Mouse (Mus musculus) intestine, embryonic 16.5 days (tissue): ENCODE data around the gene Slc25a22. TPM values are rescaled to one million over a fixed set of nuclear protein-coding genes. Genes with fewer than 3 reads are reported as not detected.

Experiments used
- ATAC-seq: fragments of 200-750 bp; cut with Nextera tagmentation; 2 replicates; pipeline ENCODE4 v1.8.0; 2017; ENCODE audit warnings: moderate TSS enrichment, moderate library complexity
- H3K27ac ChIP-seq: fragments of 300-500 bp; sonication (generic); 2 replicates; pipeline ENCODE4 v1.5.1; 2014; ENCODE audit warnings: mild to moderate bottlenecking, low read length
- H3K27me3 ChIP-seq: fragments of 300-500 bp; sonication (generic); replicated peaks from 2 replicates; pipeline ENCODE4 v1.6.1; 2014; ENCODE audit warnings: low read length, control low read depth, mixed read lengths; ENCODE audit not compliant: control insufficient read depth, insufficient read depth
- H3K36me3 ChIP-seq: fragments of 300-500 bp; sonication (generic); 2 replicates; pipeline ENCODE4 v1.6.1; 2014; ENCODE audit warnings: low read length, control low read depth; ENCODE audit not compliant: control insufficient read depth, insufficient read depth
- H3K4me1 ChIP-seq: fragments of 300-500 bp; sonication (generic); 2 replicates; pipeline ENCODE4 v1.6.1; 2014; ENCODE audit warnings: low read length, control low read depth, mixed read lengths; ENCODE audit not compliant: control insufficient read depth, insufficient read depth
- H3K4me2 ChIP-seq: fragments of 300-500 bp; sonication (generic); 2 replicates; pipeline ENCODE4 v1.6.1; 2014; ENCODE audit warnings: low read depth, low read length, control low read depth
- H3K4me3 ChIP-seq: fragments of 300-500 bp; sonication (generic); 2 replicates; pipeline ENCODE4 v1.5.1; 2014; ENCODE audit warnings: mild to moderate bottlenecking, low read length
- H3K9ac ChIP-seq: fragments of 300-500 bp; sonication (generic); 2 replicates; pipeline ENCODE4 v1.6.1; 2014; ENCODE audit warnings: low read depth, low read length
- H3K9me3 ChIP-seq: fragments of 300-500 bp; sonication (generic); 2 replicates; pipeline ENCODE4 v1.6.1; 2016; ENCODE audit warnings: low read length, control low read depth; ENCODE audit not compliant: control insufficient read depth
- WGBS: fragments of 180-500 bp; shearing (Covaris S2); extraction: QIAGEN DNeasy Blood & Tissue Kit; methylation state at CpG from one replicate; pipeline ENCODE4 v1.1.7; 2014; 5-methylcytosine and 5-hydroxymethylcytosine counted together
- polyA plus RNA-seq: library from polyadenylated mRNA; unstranded; fragments of >200 nt; fragmentation: Nextera tagmentation; extraction: Ambion mirVana; gene quantifications from 2 replicates; pipeline ENCODE4 v1.2.1, GENCODE M21; 2015

Gene Slc25a22
- polyA plus RNA-seq, 1 experiment from 2014 or later, result 34.6 TPM

GRCm38 (mm10) chr7:141423811-141424210 lies 13.9 kb downstream of the Slc25a22 start:
- H3K27ac ChIP-seq, result no peak overlapping the region
- no peaks in the 10 kb centered on the region for H3K4me1 ChIP-seq
- no peak overlapping the region for H3K4me3 ChIP-seq
- H3K9me3 ChIP-seq, result no peaks in the 10 kb centered on the region
- 73% methylated on average over 4 of the region's 4 CpGs for WGBS
- no peak overlapping the region for H3K4me2 ChIP-seq
- no peaks in the 10 kb centered on the region for H3K27me3 ChIP-seq
- ATAC-seq, result no peak
- no peaks in the 10 kb centered on the region for H3K36me3 ChIP-seq
- H3K9ac ChIP-seq, result no peak overlapping the region

GRCm38 (mm10) chr7:141420030-141420702 lies 17.5 kb downstream of the Slc25a22 start:
- H3K27ac ChIP-seq, result peak overlapping the region; percentile 72
- H3K9ac ChIP-seq, result no peak overlapping the region
- H3K36me3 ChIP-seq, result no peaks in the 10 kb centered on the region
- H3K4me3 ChIP-seq, result no peak overlapping the region
- no peaks in the 10 kb centered on the region for H3K27me3 ChIP-seq
- no peaks in the 10 kb centered on the region for H3K4me1 ChIP-seq
- peak; percentile 64 for ATAC-seq
- H3K4me2 ChIP-seq, result no peak overlapping the region
- 56% methylated on average over 9 of the region's 9 CpGs for WGBS
- H3K9me3 ChIP-seq, result no peaks in the 10 kb centered on the region

GRCm38 (mm10) chr7:141418970-141419369 lies 18.7 kb downstream of the Slc25a22 start:
- no peak overlapping the region for H3K4me3 ChIP-seq
- ATAC-seq, result peak; percentile 67
- peak overlapping the region; percentile 59 for H3K27ac ChIP-seq

GRCm38 (mm10) chr7:141417731-141418681 lies 19.7 kb downstream of the Slc25a22 start:
- no peak for ATAC-seq
- Histone ChIP-seq H3K4me2 (no peak overlapping the region), H3K27me3 (no peaks in the 10 kb centered on the region), H3K9ac (peak overlapping the region; percentile 5; the same call in 1 of the 2 replicates), H3K9me3 (no peaks in the 10 kb centered on the region), H3K36me3 (no peaks in the 10 kb centered on the region), H3K4me3 (no peak overlapping the region), H3K27ac (peak overlapping the region; percentile 59), H3K4me1 (peaks cover 8% of the 10 kb centered on the region)
- WGBS, result 70% methylated on average over 8 of the region's 8 CpGs

More at GRCm38 (mm10) chr7:141418970-141419369, 18.7 kb downstream of the Slc25a22 start:
- Histone ChIP-seq H3K9me3 (no peaks in the 10 kb centered on the region), H3K4me2 (no peak overlapping the region), H3K9ac (peak overlapping the region; percentile 5; the same call in 1 of the 2 replicates), H3K27me3 (no peaks in the 10 kb centered on the region), H3K36me3 (no peaks in the 10 kb centered on the region), H3K4me1 (peaks cover 5% of the 10 kb centered on the region; the same call in 1 of the 2 replicates)
- WGBS, result 47% methylated on average over 7 of the region's 7 CpGs

- 81% methylated on average over 6 of the region's 6 CpGs for WGBS
- H3K27ac ChIP-seq, result no peak overlapping the region
- no peak overlapping the region for H3K4me2 ChIP-seq
- no peaks in the 10 kb centered on the region for H3K27me3 ChIP-seq
- peaks cover 11% of the 10 kb centered on the region for H3K4me1 ChIP-seq
- H3K9me3 ChIP-seq, result no peaks in the 10 kb centered on the region
- no peak overlapping the region for H3K9ac ChIP-seq
- no peak overlapping the region for H3K4me3 ChIP-seq
- no peaks in the 10 kb centered on the region for H3K36me3 ChIP-seq
- no peak for ATAC-seq
Observed at GRCm38 (mm10) chr7:141416144-141416841, 21.4 kb downstream of the Slc25a22 start.

GRCm38 (mm10) chr7:141413809-141414584 lies 23.7 kb downstream of the Slc25a22 start, which contains the start of gene Gatd1:
TSS of gene Gatd1 (minus strand) at chr7:141414136.
- ATAC-seq, result peak; percentile 87
- Histone ChIP-seq H3K27ac (peak within 1 kb of the TSS; percentile 85), H3K4me3 (peak within 1 kb of the TSS; percentile 78), H3K9ac (peak within 1 kb of the TSS; percentile 79), H3K36me3 (no peaks in the 10 kb centered on the region), H3K27me3 (no peaks in the 10 kb centered on the region), H3K4me1 (peaks cover 15% of the 10 kb centered on the region), H3K9me3 (no peaks in the 10 kb centered on the region), H3K4me2 (peak within 1 kb of the TSS; percentile 88)
- WGBS, result under 1% methylated on average over 50 of the region's 56 CpGs

- peak overlapping the region; percentile 78 for H3K4me3 ChIP-seq
- no peaks in the 10 kb centered on the region for H3K27me3 ChIP-seq
- H3K27ac ChIP-seq, result peak overlapping the region; percentile 85
- H3K9me3 ChIP-seq, result no peaks in the 10 kb centered on the region
- 2% methylated on average over 16 of the region's 16 CpGs for WGBS
- H3K4me2 ChIP-seq, result peak overlapping the region; percentile 88
- peaks cover 3% of the 10 kb centered on the region; the same call in 1 of the 2 replicates for H3K36me3 ChIP-seq
- peak overlapping the region; percentile 79 for H3K9ac ChIP-seq
- peaks cover 16% of the 10 kb centered on the region for H3K4me1 ChIP-seq
- ATAC-seq, result peak; percentile 3
Observed at GRCm38 (mm10) chr7:141413331-141413730, 24.4 kb downstream of the Slc25a22 start.

GRCm38 (mm10) chr7:141411667-141412066 lies 26.0 kb downstream of the Slc25a22 start:
- Histone ChIP-seq H3K9me3 (no peaks in the 10 kb centered on the region), H3K9ac (0 out of 2 replicates have a peak overlapping the region, but pooled peaks have one; percentile 22), H3K4me1 (peaks cover 16% of the 10 kb centered on the region), H3K4me2 (no peak overlapping the region), H3K36me3 (peaks cover 6% of the 10 kb centered on the region; the same call in 1 of the 2 replicates), H3K27me3 (no peaks in the 10 kb centered on the region), H3K4me3 (no peak overlapping the region), H3K27ac (no peak overlapping the region)
- 87% methylated on average over 1 of the region's 1 CpGs for WGBS
- ATAC-seq, result no peak
